Mouse (Mus musculus): ENCODE measurements around the gene Scamp4. TPM values are rescaled to one million over a fixed set of nuclear protein-coding genes. Genes with fewer than 3 reads are reported as not detected.
A peak's percentile ranks its signal among the peaks of the same experiment; 100 is the strongest.

The Scamp4 gene
- 65.9 and 67.1 TPM in 2 replicates for polyA plus RNA-seq (2014; fragmentation: Nextera tagmentation; extraction: Ambion mirVana)

DNA sequence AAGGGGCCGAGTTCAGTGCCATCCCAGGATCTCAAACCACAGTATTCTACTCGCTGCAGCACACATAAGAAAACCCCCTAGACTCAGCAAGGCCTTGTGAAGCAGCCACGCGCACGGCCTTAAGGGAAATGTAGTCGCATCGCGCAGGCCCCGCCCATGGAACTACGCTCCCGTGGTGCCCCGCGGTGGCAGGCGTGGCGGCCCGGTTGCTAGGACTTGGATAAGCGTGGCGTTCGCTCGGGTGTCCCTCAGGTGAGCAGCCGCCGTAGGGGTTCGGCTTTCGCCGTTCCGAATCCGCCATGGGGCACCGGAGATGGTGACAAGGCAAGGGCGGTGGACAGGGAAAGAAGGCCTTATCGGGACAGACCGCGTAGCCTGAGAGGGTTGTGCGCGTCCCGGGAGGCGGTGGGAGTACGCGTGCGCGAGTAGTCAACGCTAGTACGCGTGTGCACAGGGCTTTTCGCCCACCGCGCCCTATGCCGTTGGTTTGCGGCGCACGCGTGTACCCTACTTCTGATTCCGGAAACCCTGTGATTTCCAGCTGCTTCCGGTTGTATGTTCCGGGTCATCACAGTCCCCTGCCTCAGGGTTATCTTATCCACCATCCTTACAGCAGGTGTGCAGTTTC is at the start of gene Scamp4, which contains the start of gene Adat3:
TSS of gene Scamp4 (plus strand) at position 175 of the 628 bp plus-strand sequence.
TSS of gene Adat3 (plus strand) at position 183 of the 628 bp plus-strand sequence.
- peak; percentile 89 for ATAC-seq (ENCODE audit: insufficient number of reproducible peaks, insufficient read depth, low FRiP score, low read depth)
- under 1% methylated on average over 54 of the region's 54 CpGs for WGBS

DNA sequence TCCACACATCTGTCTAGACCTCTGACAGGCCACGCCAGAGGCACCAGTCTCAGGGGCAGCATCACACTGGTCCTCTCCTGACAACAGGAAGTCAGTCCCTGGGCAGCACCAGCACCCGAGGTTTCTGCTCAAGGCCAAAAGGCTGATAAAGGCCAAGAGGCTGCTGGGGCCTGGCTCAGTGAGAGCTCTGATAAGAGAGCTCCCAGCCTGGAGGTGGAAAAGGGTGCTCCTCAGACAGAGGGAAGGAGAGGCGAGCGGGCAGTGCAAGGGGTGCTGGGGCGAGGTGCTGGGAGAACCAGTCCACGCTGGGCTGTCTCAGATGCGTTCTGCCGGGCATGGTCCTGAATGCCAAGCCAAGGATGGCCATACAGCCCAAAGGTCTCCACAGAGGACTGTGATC is 49.1 kb upstream of the Scamp4 start:
- Histone ChIP-seq H3K4me2 (ENCODE audit: low read length) (no peak overlapping the region), H3K4me1 (ENCODE audit: control insufficient read depth in 2 of 2, insufficient read depth in 2 of 2, low read length in 2 of 2) (peaks cover 21 to 33% of the 10 kb centered on the region in 2 experiments), H3K9ac (ENCODE audit: low read length) (peak overlapping the region; percentile 44), H3K36me3 (ENCODE audit: control insufficient read depth, insufficient read depth, low read length) (peaks cover 17% of the 10 kb centered on the region), H3K4me3 (ENCODE audit: control insufficient read depth in 1 of 2, insufficient read depth in 1 of 2, low read depth in 1 of 2, low read length in 2 of 2) (no peak overlapping the region), H3K27ac (replicated peaks in 1 of 2; ENCODE audit: control insufficient read depth in 1 of 2, insufficient read depth in 1 of 2, low read depth in 2 of 2, low read length in 2 of 2) (no peak overlapping the region; a peak in 1 of 4 replicates), H3K27me3 (ENCODE audit: control insufficient read depth, insufficient read depth, low read length) (no peaks in the 10 kb centered on the region), H3K9me3 (ENCODE audit: control insufficient read depth, low read length) (no peaks in the 10 kb centered on the region)
- ATAC-seq (ENCODE audit: insufficient number of reproducible peaks, insufficient read depth, low FRiP score, low read depth), result no peak
- 43% methylated on average over 8 of the region's 8 CpGs for WGBS

More for the DNA sequence above, at the start of gene Scamp4, which contains the start of gene Adat3:
- no peaks in the 10 kb centered on the region for H3K9me3 ChIP-seq (ENCODE audit: control insufficient read depth, low read length)
- H3K27ac ChIP-seq (replicated peaks in 1 of 2; ENCODE audit: control insufficient read depth in 1 of 2, insufficient read depth in 1 of 2, low read depth in 2 of 2, low read length in 2 of 2), result peak within 1 kb of the TSS; percentile 72 to 80
- no peaks in the 10 kb centered on the region for H3K27me3 ChIP-seq (ENCODE audit: control insufficient read depth, insufficient read depth, low read length)
- H3K4me2 ChIP-seq (ENCODE audit: low read length), result peak within 1 kb of the TSS; percentile 94
- peak within 1 kb of the TSS; percentile 79 to 85 for H3K4me3 ChIP-seq (ENCODE audit: control insufficient read depth in 1 of 2, insufficient read depth in 1 of 2, low read depth in 1 of 2, low read length in 2 of 2)
- H3K36me3 ChIP-seq (ENCODE audit: control insufficient read depth, insufficient read depth, low read length), result peaks cover 18% of the 10 kb centered on the region
- peak within 1 kb of the TSS; percentile 82 for H3K9ac ChIP-seq (ENCODE audit: low read length)
- H3K4me1 ChIP-seq (ENCODE audit: control insufficient read depth in 2 of 2, insufficient read depth in 2 of 2, low read length in 2 of 2), result peaks cover 10 to 13% of the 10 kb centered on the region in 2 experiments

DNA sequence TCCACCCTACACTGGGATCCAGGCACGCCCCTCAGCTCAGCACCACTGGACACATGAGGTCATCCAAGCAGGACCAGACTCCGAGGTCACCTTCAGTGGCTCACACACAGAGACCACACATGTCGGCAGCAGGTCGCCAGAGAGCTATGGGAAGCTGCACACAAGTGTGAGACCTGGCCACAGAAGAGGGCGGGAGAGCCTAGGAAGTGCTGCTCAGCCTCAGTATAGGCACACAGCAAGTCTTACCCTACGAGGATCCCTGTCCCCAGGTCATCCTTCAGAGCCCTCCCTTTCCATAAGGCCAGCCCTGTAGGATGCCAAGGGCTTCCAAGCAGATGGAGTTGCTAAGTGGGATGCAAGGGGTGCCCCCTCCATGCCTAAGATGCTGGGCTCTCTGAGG is 48.7 kb upstream of the Scamp4 start:
- no peak for ATAC-seq (ENCODE audit: insufficient number of reproducible peaks, insufficient read depth, low FRiP score, low read depth)
- H3K4me2 ChIP-seq (ENCODE audit: low read length), result no peak overlapping the region
- no peak overlapping the region; a peak in 1 of 4 replicates for H3K27ac ChIP-seq (replicated peaks in 1 of 2; ENCODE audit: control insufficient read depth in 1 of 2, insufficient read depth in 1 of 2, low read depth in 2 of 2, low read length in 2 of 2)
- no peaks in the 10 kb centered on the region for H3K9me3 ChIP-seq (ENCODE audit: control insufficient read depth, low read length)
- H3K9ac ChIP-seq (ENCODE audit: low read length), result peak overlapping the region; percentile 44
- H3K27me3 ChIP-seq (ENCODE audit: control insufficient read depth, insufficient read depth, low read length), result no peaks in the 10 kb centered on the region
- H3K36me3 ChIP-seq (ENCODE audit: control insufficient read depth, insufficient read depth, low read length), result peaks cover 17% of the 10 kb centered on the region
- peaks cover 21 to 33% of the 10 kb centered on the region in 2 experiments for H3K4me1 ChIP-seq (ENCODE audit: control insufficient read depth in 2 of 2, insufficient read depth in 2 of 2, low read length in 2 of 2)
- 50% methylated on average over 6 of the region's 6 CpGs for WGBS
- no peak overlapping the region for H3K4me3 ChIP-seq (ENCODE audit: control insufficient read depth in 1 of 2, insufficient read depth in 1 of 2, low read depth in 1 of 2, low read length in 2 of 2)

DNA sequence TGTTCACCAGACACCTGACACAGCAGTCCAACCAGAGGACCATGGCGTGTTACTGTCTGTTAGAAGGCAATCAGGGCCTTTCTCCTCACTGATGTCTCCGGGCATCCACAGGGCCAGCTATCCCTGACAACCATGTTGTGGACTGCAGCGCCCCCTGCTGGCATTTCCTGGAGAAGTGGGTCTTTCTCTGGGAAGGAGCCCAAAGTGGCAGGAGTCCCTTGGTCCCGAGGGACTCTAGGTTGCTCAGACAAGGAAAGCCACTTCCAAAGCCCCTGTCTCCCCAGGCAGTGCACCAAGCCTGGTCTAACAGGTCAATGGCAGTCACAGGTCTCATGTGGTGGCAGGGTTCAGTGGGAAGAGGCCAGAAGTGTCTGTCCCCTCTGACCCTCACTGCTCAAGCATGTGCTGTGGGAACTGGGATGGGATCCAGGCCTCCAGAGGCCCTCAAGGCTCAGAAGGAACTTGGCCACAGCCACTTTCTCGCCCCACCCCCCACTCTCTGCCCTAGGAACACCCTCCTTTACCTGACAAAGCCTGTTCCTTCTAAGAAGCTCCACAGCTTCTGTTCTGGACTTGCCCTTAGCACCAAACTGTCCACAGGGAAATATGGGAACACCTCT is 45.2 kb upstream of the Scamp4 start:
- no peak overlapping the region for H3K4me2 ChIP-seq (ENCODE audit: low read length)
- H3K27me3 ChIP-seq (ENCODE audit: control insufficient read depth, insufficient read depth, low read length), result no peaks in the 10 kb centered on the region
- ATAC-seq (ENCODE audit: insufficient number of reproducible peaks, insufficient read depth, low FRiP score, low read depth), result no peak
- 24% methylated on average over 5 of the region's 5 CpGs for WGBS
- H3K9ac ChIP-seq (ENCODE audit: low read length), result peak overlapping the region; percentile 51; the same call in 1 of the 2 replicates
- H3K4me3 ChIP-seq (ENCODE audit: control insufficient read depth in 1 of 2, insufficient read depth in 1 of 2, low read depth in 1 of 2, low read length in 2 of 2), result no peak overlapping the region
- peaks cover 25 to 52% of the 10 kb centered on the region in 2 experiments for H3K4me1 ChIP-seq (ENCODE audit: control insufficient read depth in 2 of 2, insufficient read depth in 2 of 2, low read length in 2 of 2)
- no peaks in the 10 kb centered on the region for H3K9me3 ChIP-seq (ENCODE audit: control insufficient read depth, low read length)
- no peaks in the 10 kb centered on the region for H3K36me3 ChIP-seq (ENCODE audit: control insufficient read depth, insufficient read depth, low read length)
- 0 out of 4 replicates have a peak overlapping the region, but pooled peaks of 1 of the 2 experiments have one; percentile 19 for H3K27ac ChIP-seq (replicated peaks in 1 of 2; ENCODE audit: control insufficient read depth in 1 of 2, insufficient read depth in 1 of 2, low read depth in 2 of 2, low read length in 2 of 2)

DNA sequence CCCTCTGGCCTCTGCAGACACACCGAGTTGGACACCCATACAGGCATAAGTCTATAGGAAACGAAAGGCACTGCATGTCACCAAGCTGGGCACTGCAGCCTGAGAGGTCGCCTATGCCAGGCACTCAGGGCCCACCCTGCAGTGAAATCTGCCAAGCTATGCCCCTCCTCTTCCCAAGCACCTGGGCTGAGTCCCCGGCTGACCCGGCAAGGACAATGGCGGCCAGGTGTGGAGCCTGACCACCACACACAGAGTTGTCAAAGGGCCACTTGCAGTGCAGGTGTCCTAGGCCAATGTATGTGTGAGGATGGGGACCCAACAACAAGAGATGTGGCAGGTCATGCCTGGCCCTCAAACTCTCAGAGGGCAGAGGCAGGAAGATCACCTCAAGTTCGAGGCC is 43.2 kb upstream of the Scamp4 start:
- H3K36me3 ChIP-seq (ENCODE audit: control insufficient read depth, insufficient read depth, low read length), result no peaks in the 10 kb centered on the region
- H3K4me3 ChIP-seq (ENCODE audit: control insufficient read depth in 1 of 2, insufficient read depth in 1 of 2, low read depth in 1 of 2, low read length in 2 of 2), result no peak overlapping the region
- H3K4me2 ChIP-seq (ENCODE audit: low read length), result no peak overlapping the region
- H3K9ac ChIP-seq (ENCODE audit: low read length), result no peak overlapping the region
- H3K27ac ChIP-seq (replicated peaks in 1 of 2; ENCODE audit: control insufficient read depth in 1 of 2, insufficient read depth in 1 of 2, low read depth in 2 of 2, low read length in 2 of 2), result no peak overlapping the region
- 92% methylated on average over 7 of the region's 7 CpGs for WGBS
- no peaks in the 10 kb centered on the region for H3K9me3 ChIP-seq (ENCODE audit: control insufficient read depth, low read length)
- peaks cover 10 to 39% of the 10 kb centered on the region in 2 experiments for H3K4me1 ChIP-seq (ENCODE audit: control insufficient read depth in 2 of 2, insufficient read depth in 2 of 2, low read length in 2 of 2)
- ATAC-seq (ENCODE audit: insufficient number of reproducible peaks, insufficient read depth, low FRiP score, low read depth), result no peak
- no peaks in the 10 kb centered on the region for H3K27me3 ChIP-seq (ENCODE audit: control insufficient read depth, insufficient read depth, low read length)

DNA sequence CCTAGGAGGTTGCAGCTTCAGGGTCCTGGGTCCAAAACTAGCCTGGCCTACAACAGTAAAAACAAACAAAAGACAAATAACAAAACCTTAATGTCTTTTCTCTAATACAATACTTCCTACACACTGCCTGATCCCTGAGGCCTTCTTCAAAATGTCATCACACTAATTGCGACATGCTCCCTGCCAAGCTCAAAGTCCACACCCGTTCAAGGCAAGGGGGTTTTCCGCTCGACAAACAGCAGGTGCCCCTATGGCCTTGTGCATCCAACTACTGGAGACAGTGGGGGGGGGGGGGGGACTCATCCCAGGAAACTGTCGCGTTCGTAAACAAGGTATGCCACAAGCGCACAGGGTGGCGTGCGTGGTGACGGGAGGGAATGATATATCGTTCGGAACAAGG is 42.1 kb upstream of the Scamp4 start:
- no peaks in the 10 kb centered on the region for H3K9me3 ChIP-seq (ENCODE audit: control insufficient read depth, low read length)
- no peaks in the 10 kb centered on the region for H3K27me3 ChIP-seq (ENCODE audit: control insufficient read depth, insufficient read depth, low read length)
- H3K4me2 ChIP-seq (ENCODE audit: low read length), result peak overlapping the region; percentile 75
- H3K36me3 ChIP-seq (ENCODE audit: control insufficient read depth, insufficient read depth, low read length), result 0 out of 2 replicates have a peak, but pooled peaks cover 2% of the 10 kb centered on the region
- WGBS, result 2% methylated on average over 13 of the region's 13 CpGs
- peaks cover 10 to 35% of the 10 kb centered on the region in 2 experiments for H3K4me1 ChIP-seq (ENCODE audit: control insufficient read depth in 2 of 2, insufficient read depth in 2 of 2, low read length in 2 of 2)
- ATAC-seq (ENCODE audit: insufficient number of reproducible peaks, insufficient read depth, low FRiP score, low read depth), result no peak
- H3K9ac ChIP-seq (ENCODE audit: low read length), result peak overlapping the region; percentile 88
- no peak overlapping the region for H3K27ac ChIP-seq (replicated peaks in 1 of 2; ENCODE audit: control insufficient read depth in 1 of 2, insufficient read depth in 1 of 2, low read depth in 2 of 2, low read length in 2 of 2)
- H3K4me3 ChIP-seq (ENCODE audit: control insufficient read depth in 1 of 2, insufficient read depth in 1 of 2, low read depth in 1 of 2, low read length in 2 of 2), result peak overlapping the region; percentile 71 to 98

DNA sequence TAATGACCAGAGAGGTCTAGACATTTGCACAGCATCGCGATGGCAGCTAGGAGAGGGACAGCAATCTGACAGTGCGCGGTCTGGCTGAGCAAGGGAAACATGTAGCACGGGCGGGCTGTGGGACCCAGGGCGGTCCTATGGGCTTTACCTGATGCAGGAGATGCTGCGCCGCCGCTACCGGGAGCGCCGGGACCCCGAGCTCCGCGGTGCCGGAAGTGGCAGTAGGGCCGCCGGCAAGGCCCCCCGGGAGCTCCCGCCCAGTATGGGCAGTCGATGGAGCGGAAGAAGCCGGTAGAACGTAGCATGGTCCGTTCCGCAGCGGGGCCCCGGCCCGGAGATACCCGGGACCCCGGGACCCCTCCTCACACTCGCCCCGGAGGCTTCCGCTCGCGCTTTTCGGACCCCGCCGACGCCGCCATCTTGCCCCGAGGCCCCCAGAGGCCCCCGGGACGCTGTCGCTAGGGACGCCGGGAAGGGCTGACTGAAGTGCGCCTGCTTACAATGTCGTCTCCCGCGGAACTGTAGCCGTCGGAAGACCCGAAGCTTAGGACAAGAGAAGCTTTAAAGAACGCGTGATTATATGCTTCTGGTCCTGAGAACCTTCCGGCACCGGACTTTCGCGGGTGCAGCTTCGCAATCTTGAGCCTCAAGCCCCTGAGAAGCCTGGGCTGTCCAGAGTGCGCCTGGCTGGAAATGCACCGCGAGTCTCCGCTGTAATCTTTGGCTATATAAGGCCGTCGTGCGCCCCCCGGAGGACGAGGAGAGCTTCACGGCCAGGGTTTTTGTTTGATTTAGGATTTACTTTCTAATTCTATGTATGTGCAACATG is 41.3 kb upstream of the Scamp4 start, which contains the start of gene Rexo1:
TSS of gene Rexo1 (minus strand) at position 445 of the 829 bp plus-strand sequence.
- H3K9me3 ChIP-seq (ENCODE audit: control insufficient read depth, low read length), result no peaks in the 10 kb centered on the region
- under 1% methylated on average over 69 of the region's 72 CpGs for WGBS
- H3K27ac ChIP-seq (replicated peaks in 1 of 2; ENCODE audit: control insufficient read depth in 1 of 2, insufficient read depth in 1 of 2, low read depth in 2 of 2, low read length in 2 of 2), result peak within 1 kb of the TSS; percentile 86 to 98
- ATAC-seq (ENCODE audit: insufficient number of reproducible peaks, insufficient read depth, low FRiP score, low read depth), result peak; percentile 67
- 0 out of 2 replicates have a peak, but pooled peaks cover 4% of the 10 kb centered on the region for H3K36me3 ChIP-seq (ENCODE audit: control insufficient read depth, insufficient read depth, low read length)
- no peaks in the 10 kb centered on the region for H3K27me3 ChIP-seq (ENCODE audit: control insufficient read depth, insufficient read depth, low read length)
- H3K4me2 ChIP-seq (ENCODE audit: low read length), result peak within 1 kb of the TSS; percentile 75
- peaks cover 10 to 35% of the 10 kb centered on the region in 2 experiments for H3K4me1 ChIP-seq (ENCODE audit: control insufficient read depth in 2 of 2, insufficient read depth in 2 of 2, low read length in 2 of 2)
- H3K9ac ChIP-seq (ENCODE audit: low read length), result peak within 1 kb of the TSS; percentile 88
- H3K4me3 ChIP-seq (ENCODE audit: control insufficient read depth in 1 of 2, insufficient read depth in 1 of 2, low read depth in 1 of 2, low read length in 2 of 2), result peak within 1 kb of the TSS; percentile 71 to 98

Measured in heart, embryonic 14.5 days (tissue).